Mouse (Mus musculus) lung, embryonic 14.5 days (tissue): Measurements from ENCODE around the gene Rc3h1. TPM values are rescaled to one million over a fixed set of nuclear protein-coding genes. Genes with fewer than 3 reads are reported as not detected.
"Not testable (repeated sequence)": the region's sequence is repeated elsewhere in the genome, so short reads cannot be mapped to it uniquely, and the experiment has no call there.

ENCODE experiments used
- ATAC-seq: fragments of 200-750 bp; cut with Nextera tagmentation; 2 replicates; pipeline ENCODE4 v1.8.0; 2017; ENCODE audit warnings: mild to moderate bottlenecking, moderate TSS enrichment, moderate library complexity; ENCODE audit not compliant: insufficient read depth
- DNase-seq: peaks from one replicate; pipeline ENCODE4 v3.0.0-alpha.2; 2015
- H3K27ac ChIP-seq: fragments of 300-500 bp; sonication (generic); 2 replicates; pipeline ENCODE4 v1.5.1; 2014; ENCODE audit warnings: low read depth, mild to moderate bottlenecking, moderate library complexity
- H3K27me3 ChIP-seq: fragments of 300-500 bp; sonication (generic); 2 replicates; pipeline ENCODE4 v1.6.1; 2014; ENCODE audit warnings: low read length, control low read depth; ENCODE audit not compliant: insufficient read depth
- H3K36me3 ChIP-seq: fragments of 300-500 bp; sonication (generic); 2 replicates; pipeline ENCODE4 v1.6.1; 2014; ENCODE audit warnings: control low read depth; ENCODE audit not compliant: insufficient read depth
- H3K4me1 ChIP-seq: fragments of 300-500 bp; sonication (generic); 2 replicates; pipeline ENCODE4 v1.6.1; 2014; ENCODE audit warnings: antibody characterized with exemption, control low read depth; ENCODE audit not compliant: insufficient read depth
- H3K4me2 ChIP-seq: fragments of 300-500 bp; sonication (generic); 2 replicates; pipeline ENCODE4 v1.6.1; 2014; ENCODE audit warnings: mild to moderate bottlenecking
- H3K4me3 ChIP-seq: fragments of 300-500 bp; sonication (generic); 2 replicates; pipeline ENCODE4 v1.5.1; 2014; ENCODE audit warnings: low read depth, low read length
- H3K9ac ChIP-seq: fragments of 300-500 bp; sonication (generic); 2 replicates; pipeline ENCODE4 v1.6.1; 2014
- H3K9me3 ChIP-seq: fragments of 300-500 bp; sonication (generic); 2 replicates; pipeline ENCODE4 v1.6.1; 2016; ENCODE audit warnings: low read depth, low read length, control low read depth
- CTCF ChIP-seq: IDR thresholded peaks from 2 replicates; pipeline ENCODE4 v1.5.1; 2016; ENCODE audit warnings: antibody characterized with exemption, low read depth
- WGBS: fragments of 180-500 bp; shearing (Covaris S2); extraction: QIAGEN DNeasy Blood & Tissue Kit; methylation state at CpG from one replicate; pipeline ENCODE4 v1.1.7; 2014; 5-methylcytosine and 5-hydroxymethylcytosine counted together
- polyA plus RNA-seq: library from polyadenylated mRNA; unstranded; fragments of >200 nt; fragmentation: Nextera tagmentation; extraction: Ambion mirVana; gene quantifications from 2 replicates; pipeline ENCODE4 v1.2.1, GENCODE M21; 2014

The Rc3h1 gene
- polyA plus RNA-seq, 1 experiment from 2014 or later, result 11.4 TPM

DNA sequence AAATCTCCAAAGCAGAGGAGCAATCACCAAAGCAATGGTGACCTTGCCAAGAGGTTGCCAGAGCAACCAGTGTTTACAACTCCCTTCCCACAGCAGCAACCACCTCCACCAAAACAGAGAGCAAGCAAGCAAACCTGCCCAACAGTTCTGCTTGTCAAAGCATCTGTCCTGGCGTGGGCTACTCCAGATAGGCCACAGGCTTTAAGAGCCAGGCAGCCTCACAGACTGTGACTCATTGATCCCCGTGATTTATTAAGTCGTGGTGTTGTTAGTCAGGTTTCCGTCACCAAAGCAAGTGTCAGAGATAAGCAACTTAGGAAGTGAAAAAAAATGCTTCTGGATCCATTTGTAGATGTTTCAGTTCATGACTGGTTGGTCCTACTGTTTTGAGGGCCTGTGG, 27.7 kb upstream of the Rc3h1 start:
- no peak for DNase-seq
- 36% methylated on average over 4 of the region's 4 CpGs for WGBS
- H3K4me1 ChIP-seq, result no peaks in the 10 kb centered on the region
- H3K27me3 ChIP-seq, result no peaks in the 10 kb centered on the region
- no peak overlapping the region for H3K4me2 ChIP-seq
- no peak overlapping the region for H3K9ac ChIP-seq
- no peaks in the 10 kb centered on the region for H3K36me3 ChIP-seq
- H3K4me3 ChIP-seq, result no peak overlapping the region
- H3K9me3 ChIP-seq, result no peaks in the 10 kb centered on the region
- no peak for ATAC-seq
- H3K27ac ChIP-seq, result no peak overlapping the region
- no peak for TF ChIP-seq CTCF

- H3K9ac ChIP-seq, H3K27me3 ChIP-seq, ATAC-seq, H3K9me3 ChIP-seq, H3K4me1 ChIP-seq, H3K4me2 ChIP-seq, H3K4me3 ChIP-seq, H3K36me3 ChIP-seq, H3K27ac ChIP-seq, DNase-seq: not testable (repeated sequence)
- WGBS, result 54% methylated on average over 1 of the region's 1 CpGs
These were observed 24.8 kb upstream of the Rc3h1 start for GRCm38 (mm10) chr1:160881378-160881777.

DNA sequence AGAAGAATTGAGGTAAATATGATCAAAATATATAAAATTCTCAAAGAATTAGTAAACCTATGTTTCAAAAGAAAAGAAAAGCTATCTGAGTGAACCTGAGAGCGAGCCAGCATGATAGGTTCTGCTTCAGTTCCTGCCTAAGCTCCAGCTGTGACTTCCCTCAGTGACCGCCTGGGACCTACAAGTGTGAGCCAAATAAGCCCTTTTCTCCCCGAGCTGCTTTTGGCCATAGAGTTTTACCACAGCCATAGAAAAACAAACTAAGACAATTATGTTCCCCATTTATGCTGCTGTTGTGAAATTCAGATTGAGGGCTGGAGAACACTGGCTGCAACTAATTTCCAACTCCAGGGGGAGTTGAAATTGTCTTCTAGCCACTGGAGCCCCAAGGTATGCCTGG, 24.2 kb upstream of the Rc3h1 start:
- Histone ChIP-seq H3K27me3 (no peaks in the 10 kb centered on the region), H3K9ac (no peak overlapping the region), H3K27ac (no peak overlapping the region), H3K4me3 (no peak overlapping the region), H3K36me3 (no peaks in the 10 kb centered on the region), H3K4me2 (no peak overlapping the region), H3K4me1 (no peaks in the 10 kb centered on the region), H3K9me3 (no peaks in the 10 kb centered on the region)
- TF ChIP-seq CTCF, result no peak
- DNase-seq, result no peak
- WGBS, result 66% methylated on average over 3 of the region's 3 CpGs
- no peak for ATAC-seq

DNA sequence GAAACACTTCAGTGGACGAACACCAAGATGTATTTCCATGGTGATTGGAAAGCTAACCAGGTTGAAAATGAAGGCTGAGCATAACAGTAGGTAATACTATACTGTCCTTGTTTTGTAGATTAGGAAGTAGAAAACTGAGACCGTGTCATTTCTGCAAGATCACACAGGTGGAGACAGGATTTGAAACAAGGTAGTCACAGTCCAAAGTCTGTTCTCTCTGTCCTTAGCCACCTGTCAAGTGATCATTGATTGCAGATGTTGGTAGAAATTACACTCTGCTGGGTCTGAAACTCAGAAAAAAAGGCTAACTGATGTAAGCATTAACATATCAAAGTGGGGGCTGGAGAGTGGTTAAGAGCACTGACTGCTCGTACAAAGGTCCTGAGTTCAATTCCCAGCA, 21.9 kb upstream of the Rc3h1 start:
- Histone ChIP-seq H3K9ac (no peak overlapping the region), H3K27ac (no peak overlapping the region), H3K36me3 (no peaks in the 10 kb centered on the region), H3K4me2 (no peak overlapping the region), H3K9me3 (no peaks in the 10 kb centered on the region), H3K27me3 (no peaks in the 10 kb centered on the region), H3K4me3 (no peak overlapping the region), H3K4me1 (no peaks in the 10 kb centered on the region)
- ATAC-seq (no peak), DNase-seq (no peak)
- 73% methylated on average over 3 of the region's 3 CpGs for WGBS
- no peak for TF ChIP-seq CTCF

DNA sequence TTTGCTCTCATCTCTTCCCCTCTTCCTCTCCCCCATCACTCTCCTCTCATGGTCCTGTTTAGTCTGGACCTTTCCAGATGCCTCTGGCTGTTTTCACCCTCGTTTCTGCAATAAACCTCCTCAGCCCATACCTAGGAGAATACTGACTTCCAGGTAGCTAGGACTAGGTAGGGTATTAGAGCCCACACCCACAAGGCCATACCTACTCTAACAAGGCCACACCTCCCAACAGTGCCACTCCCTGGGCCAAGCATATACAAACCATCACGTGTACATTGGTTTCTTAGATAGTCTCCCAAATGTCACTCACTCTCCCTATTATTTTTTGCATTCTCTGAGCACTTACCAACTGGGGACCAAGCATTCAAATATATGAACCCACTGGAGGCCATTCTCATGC, 21.2 kb upstream of the Rc3h1 start:
- Histone ChIP-seq H3K27ac (no peak overlapping the region), H3K9me3 (no peaks in the 10 kb centered on the region), H3K36me3 (no peaks in the 10 kb centered on the region), H3K27me3 (no peaks in the 10 kb centered on the region), H3K9ac (no peak overlapping the region), H3K4me3 (no peak overlapping the region), H3K4me2 (no peak overlapping the region), H3K4me1 (no peaks in the 10 kb centered on the region)
- DNase-seq, result no peak
- no peak for TF ChIP-seq CTCF
- 39% methylated on average over 2 of the region's 2 CpGs for WGBS
- ATAC-seq, result no peak

DNA sequence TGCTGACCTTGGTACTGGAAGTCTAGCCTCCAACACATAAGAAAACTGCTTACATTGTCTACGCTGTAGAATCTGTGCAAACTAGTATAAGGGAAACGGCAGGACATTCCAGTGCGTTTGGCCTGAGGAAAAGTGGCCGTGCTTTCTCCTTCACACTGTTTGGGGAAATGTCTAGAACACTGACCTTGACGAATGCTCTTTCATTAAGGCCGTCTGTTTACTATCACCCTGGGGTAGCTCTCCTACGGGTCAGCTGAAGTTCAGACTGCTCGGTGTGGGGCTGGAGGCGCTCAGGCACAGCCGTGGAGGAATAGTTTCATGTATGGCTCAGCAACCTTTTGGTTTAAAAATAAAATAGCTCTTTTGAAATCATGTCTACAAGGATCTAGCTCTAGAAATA, 6.5 kb upstream of the Rc3h1 start:
- H3K4me2 ChIP-seq, result no peak overlapping the region
- 0 out of 2 replicates have a peak, but pooled peaks cover 3% of the 10 kb centered on the region for H3K4me1 ChIP-seq
- no peak overlapping the region for H3K9ac ChIP-seq
- no peaks in the 10 kb centered on the region for H3K27me3 ChIP-seq
- H3K9me3 ChIP-seq, result no peaks in the 10 kb centered on the region
- TF ChIP-seq CTCF, result no peak
- ATAC-seq (peak; percentile 70; the same call in 1 of the 2 replicates), DNase-seq (peak; percentile 13)
- H3K36me3 ChIP-seq, result no peaks in the 10 kb centered on the region
- H3K27ac ChIP-seq, result no peak overlapping the region
- H3K4me3 ChIP-seq, result no peak overlapping the region
- 9% methylated on average over 10 of the region's 10 CpGs for WGBS

GRCm38 (mm10) chr1:160904047-160904446, 2.2 kb upstream of the Rc3h1 start:
- no peaks in the 10 kb centered on the region for H3K27me3 ChIP-seq
- TF ChIP-seq CTCF, result no peak
- H3K4me3 ChIP-seq, result no peak overlapping the region
- H3K36me3 ChIP-seq, result no peaks in the 10 kb centered on the region
- no peak for DNase-seq
- no peak overlapping the region for H3K27ac ChIP-seq
- no peak for ATAC-seq
- WGBS, result 23% methylated on average over 4 of the region's 4 CpGs
- no peak overlapping the region for H3K4me2 ChIP-seq
- 0 out of 2 replicates have a peak, but pooled peaks cover 3% of the 10 kb centered on the region for H3K4me1 ChIP-seq
- no peak overlapping the region for H3K9ac ChIP-seq
- no peaks in the 10 kb centered on the region for H3K9me3 ChIP-seq
